Mouse (Mus musculus) forebrain, postnatal 0 days (tissue): ENCODE data around the gene Stx11. TPM values are rescaled to one million over a fixed set of nuclear protein-coding genes. Genes with fewer than 3 reads are reported as not detected.

Experiments
- ATAC-seq: fragments of 200-750 bp; cut with Nextera tagmentation; 2 replicates; pipeline ENCODE4 v1.8.0; 2017; ENCODE audit warnings: mild to moderate bottlenecking, moderate library complexity
- DNase-seq: peaks from one replicate; pipeline ENCODE4 v3.0.0-alpha.2; 2015
- H3K27ac ChIP-seq: fragments of 300-500 bp; sonication (generic); 2 replicates; pipeline ENCODE4 v1.5.1; 2014; ENCODE audit warnings: low read depth, mild to moderate bottlenecking, antibody characterized with exemption, low read length, moderate library complexity, mixed read lengths
- H3K27me3 ChIP-seq: fragments of 300-500 bp; sonication (generic); 2 replicates; pipeline ENCODE4 v1.6.1; 2014; ENCODE audit warnings: mild to moderate bottlenecking, low read length, mixed read lengths; ENCODE audit not compliant: insufficient read depth
- H3K36me3 ChIP-seq: fragments of 300-500 bp; sonication (generic); 2 replicates; pipeline ENCODE4 v1.6.1; 2014; ENCODE audit warnings: mild to moderate bottlenecking, moderate library complexity; ENCODE audit not compliant: insufficient read depth
- H3K4me1 ChIP-seq: fragments of 300-500 bp; sonication (generic); 2 replicates; pipeline ENCODE4 v1.6.1; 2014; ENCODE audit warnings: antibody characterized with exemption; ENCODE audit not compliant: insufficient read depth
- H3K4me2 ChIP-seq: fragments of 300-500 bp; sonication (generic); 2 replicates; pipeline ENCODE4 v1.6.1; 2014; ENCODE audit warnings: low read depth, mild to moderate bottlenecking, moderate library complexity
- H3K4me3 ChIP-seq: fragments of 300-500 bp; sonication (generic); 2 replicates; pipeline ENCODE4 v1.5.1; 2014; ENCODE audit warnings: low read depth, low read length, mixed read lengths
- H3K9ac ChIP-seq: fragments of 300-500 bp; sonication (generic); 2 replicates; pipeline ENCODE4 v1.6.1; 2014; ENCODE audit warnings: mild to moderate bottlenecking
- H3K9me3 ChIP-seq: fragments of 300-500 bp; sonication (generic); 2 replicates; pipeline ENCODE4 v1.6.1; 2016; ENCODE audit warnings: low read length
- CTCF ChIP-seq: sonication (generic); IDR thresholded peaks from 2 replicates; pipeline ENCODE4 v1.5.1; 2016; ENCODE audit warnings: antibody characterized with exemption, control low read depth, low read depth
- whole genome bisulfite sequencing: fragments of 180-500 bp; shearing (Covaris S2); extraction: QIAGEN DNeasy Blood & Tissue Kit; methylation state at CpG from one replicate; pipeline ENCODE4 v1.1.7; 2014; 5-methylcytosine and 5-hydroxymethylcytosine counted together
- polyA plus RNA-seq: library from polyadenylated mRNA; unstranded; fragments of >200 nt; fragmentation: Nextera tagmentation; extraction: Ambion mirVana; gene quantifications from 2 replicates; pipeline ENCODE4 v1.2.1, GENCODE M21; 2015
- total RNA-seq: library from RNA; depleted of rRNA; stranded (reverse); fragments of >200 nt; gene quantifications from 2 replicates; pipeline ENCODE4 v1.2.3, GENCODE M21; 2014

Stx11 gene
- total and polyA plus RNA-seq, 2 experiments from 2014 or later = 1.6 to 1.9 TPM

- no peaks in the 10 kb centered on the region for H3K27me3 ChIP-seq
- ATAC-seq (peak; percentile 93), DNase-seq (peak; percentile 99)
- no peaks in the 10 kb centered on the region for H3K36me3 ChIP-seq
- H3K4me2 ChIP-seq = peak overlapping the region; percentile 62
- WGBS = under 1% methylated on average over 55 of the region's 55 CpGs
- H3K27ac ChIP-seq = peak overlapping the region; percentile 89
- H3K9me3 ChIP-seq = no peaks in the 10 kb centered on the region
- peaks cover 4% of the 10 kb centered on the region; the same call in 1 of the 2 replicates for H3K4me1 ChIP-seq
- H3K4me3 ChIP-seq = peak overlapping the region; percentile 63
- TF ChIP-seq CTCF = peak; percentile 67
- peak overlapping the region; percentile 66 for H3K9ac ChIP-seq
Measured at GRCm38 (mm10) chr10:12922574-12923353, 41.3 kb downstream of the Stx11 start.

- Histone ChIP-seq H3K27me3 (no peaks in the 10 kb centered on the region), H3K9me3 (no peaks in the 10 kb centered on the region), H3K4me1 (peaks cover 4% of the 10 kb centered on the region; the same call in 1 of the 2 replicates), H3K36me3 (no peaks in the 10 kb centered on the region), H3K4me2 (peak overlapping the region; percentile 62), H3K27ac (peak overlapping the region; percentile 89), H3K9ac (peak overlapping the region; percentile 66; the same call in 1 of the 2 replicates), H3K4me3 (peak overlapping the region; percentile 63)
- no peak for ATAC-seq
- no peak for DNase-seq
- 3% methylated on average over 13 of the region's 13 CpGs for WGBS
- TF ChIP-seq CTCF = no peak
Measured at GRCm38 (mm10) chr10:12922077-12922573, 42.0 kb downstream of the Stx11 start.

DNA sequence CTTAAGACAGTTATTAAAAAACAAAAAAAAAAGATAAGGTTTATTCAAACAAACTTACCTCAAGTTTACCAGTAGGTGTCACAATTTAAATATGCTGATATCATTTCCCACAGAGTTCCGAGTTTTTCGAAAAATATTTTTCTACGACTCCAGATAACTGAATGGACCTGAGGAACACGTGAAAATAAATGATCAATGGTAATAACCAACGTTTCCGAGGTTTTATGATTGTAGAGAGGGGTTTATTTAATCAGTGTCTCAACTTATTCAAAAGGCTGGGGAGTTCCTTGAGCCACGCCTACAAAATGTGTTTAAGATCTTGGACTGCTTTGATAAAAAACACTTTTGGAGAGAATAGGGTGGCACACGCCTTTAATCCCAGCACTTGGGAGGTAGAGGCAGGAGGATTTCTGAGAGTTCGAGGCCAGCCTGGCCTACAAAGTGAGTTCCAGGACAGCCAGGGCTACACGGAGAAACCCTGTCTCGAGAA, 42.5 kb downstream of the Stx11 start:
- H3K4me1 ChIP-seq = peaks cover 4% of the 10 kb centered on the region; the same call in 1 of the 2 replicates
- no peaks in the 10 kb centered on the region for H3K27me3 ChIP-seq
- H3K4me3 ChIP-seq = peak overlapping the region; percentile 63
- H3K36me3 ChIP-seq = no peaks in the 10 kb centered on the region
- no peak overlapping the region for H3K9ac ChIP-seq
- no peak overlapping the region for H3K27ac ChIP-seq
- ATAC-seq (no peak), DNase-seq (peak; percentile 44)
- WGBS = 43% methylated on average over 11 of the region's 11 CpGs
- TF ChIP-seq CTCF = no peak
- H3K9me3 ChIP-seq = no peaks in the 10 kb centered on the region
- peak overlapping the region; percentile 62; the same call in 1 of the 2 replicates for H3K4me2 ChIP-seq

GRCm38 (mm10) chr10:12919287-12919686, 44.8 kb downstream of the Stx11 start:
- Histone ChIP-seq H3K9ac (no peak overlapping the region), H3K27ac (no peak overlapping the region), H3K4me2 (no peak overlapping the region), H3K4me1 (peaks cover 4% of the 10 kb centered on the region; the same call in 1 of the 2 replicates), H3K9me3 (no peaks in the 10 kb centered on the region), H3K27me3 (no peaks in the 10 kb centered on the region), H3K36me3 (no peaks in the 10 kb centered on the region), H3K4me3 (no peak overlapping the region)
- no peak for ATAC-seq
- 42% methylated on average over 5 of the region's 5 CpGs for WGBS
- DNase-seq = no peak
- TF ChIP-seq CTCF = peak; percentile 46

GRCm38 (mm10) chr10:12917626-12918025, 46.5 kb downstream of the Stx11 start:
- Histone ChIP-seq H3K4me1 (no peaks in the 10 kb centered on the region), H3K36me3 (no peaks in the 10 kb centered on the region), H3K9me3 (no peaks in the 10 kb centered on the region), H3K4me3 (no peak overlapping the region), H3K27ac (no peak overlapping the region), H3K4me2 (no peak overlapping the region), H3K27me3 (no peaks in the 10 kb centered on the region), H3K9ac (no peak overlapping the region)
- DNase-seq (no peak), ATAC-seq (no peak)
- 19% methylated on average over 1 of the region's 1 CpGs for WGBS
- no peak for TF ChIP-seq CTCF

DNA sequence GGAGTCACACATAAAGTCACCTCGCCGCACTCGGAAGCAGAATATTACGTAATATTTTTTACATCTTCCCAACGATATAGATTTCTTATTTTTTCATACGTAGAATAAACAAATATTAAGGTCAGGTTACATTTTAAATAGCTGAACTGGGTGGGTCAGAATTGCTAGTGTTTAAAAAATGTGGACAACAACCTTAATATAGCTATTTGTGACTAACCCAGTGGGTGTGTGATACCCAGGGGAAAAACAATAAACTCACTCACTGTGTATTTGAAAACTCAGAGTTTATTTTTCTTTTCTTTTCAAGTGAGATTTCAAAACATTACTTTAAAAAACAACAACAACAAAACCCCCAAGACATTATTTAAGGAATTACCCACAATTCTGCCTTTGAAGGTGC, 47.7 kb downstream of the Stx11 start:
- no peak for ATAC-seq

GRCm38 (mm10) chr10:12915826-12916225, 48.3 kb downstream of the Stx11 start:
- no peaks in the 10 kb centered on the region for H3K36me3 ChIP-seq
- no peak for TF ChIP-seq CTCF
- no peak overlapping the region for H3K9ac ChIP-seq
- H3K4me1 ChIP-seq = no peaks in the 10 kb centered on the region
- no peak overlapping the region for H3K27ac ChIP-seq
- WGBS = 84% methylated on average over 7 of the region's 7 CpGs
- H3K4me2 ChIP-seq = no peak overlapping the region
- DNase-seq = no peak
- H3K4me3 ChIP-seq = no peak overlapping the region
- H3K9me3 ChIP-seq = no peaks in the 10 kb centered on the region
- no peaks in the 10 kb centered on the region for H3K27me3 ChIP-seq
- no peak for ATAC-seq

More for the DNA sequence above, 47.7 kb downstream of the Stx11 start:
- no peaks in the 10 kb centered on the region for H3K27me3 ChIP-seq
- H3K36me3 ChIP-seq = no peaks in the 10 kb centered on the region
- no peak for TF ChIP-seq CTCF
- 95% methylated on average over 6 of the region's 6 CpGs for WGBS
- no peak overlapping the region for H3K4me2 ChIP-seq
- no peaks in the 10 kb centered on the region for H3K4me1 ChIP-seq
- no peak overlapping the region for H3K4me3 ChIP-seq
- H3K9me3 ChIP-seq = no peaks in the 10 kb centered on the region
- H3K9ac ChIP-seq = no peak overlapping the region
- H3K27ac ChIP-seq = no peak overlapping the region
- DNase-seq = no peak
